Mouse (Mus musculus) liver, adult 2 months (tissue): ENCODE data around the gene AL731706.2.

ENCODE experiments used
- CTCF ChIP-seq: fragments of 200-500 bp; IDR thresholded peaks from 2 replicates; pipeline ENCODE4 v1.5.1; 2011; ENCODE audit warnings: low read depth, low read length, control low read depth
- POLR2A ChIP-seq: fragments of 200-500 bp; IDR thresholded peaks from 2 replicates; pipeline ENCODE4 v1.6.1; 2011; ENCODE audit warnings: low read length, control low read depth; ENCODE audit not compliant: insufficient read depth; ENCODE audit errors: extremely low read depth

GRCm38 (mm10) chr2:136909298-136909697 is 23.8 kb upstream of the AL731706.2 start:
- no peak for TF ChIP-seq CTCF
- TF ChIP-seq POLR2A = no peak
